Mouse (Mus musculus) cortical plate, adult 2 months (tissue): Measurements from ENCODE around the gene AU022252.

Source experiments
- CTCF ChIP-seq: fragments of 200-500 bp; IDR thresholded peaks from 2 replicates; pipeline ENCODE4 v1.5.1; 2011; ENCODE audit warnings: mild to moderate bottlenecking, control low read depth, low read length; ENCODE audit not compliant: insufficient read depth; ENCODE audit errors: extremely low read depth
- POLR2A ChIP-seq: fragments of 200-500 bp; IDR thresholded peaks from 2 replicates; pipeline ENCODE4 v1.6.1; 2011; ENCODE audit warnings: mild to moderate bottlenecking, low read length, control low read depth; ENCODE audit not compliant: insufficient read depth; ENCODE audit errors: extremely low read depth

- no peak for TF ChIP-seq POLR2A
- no peak for TF ChIP-seq CTCF
These were observed 6.8 kb downstream of the AU022252 start for GRCm38 (mm10) chr4:119225719-119226118.
